Mouse (Mus musculus) limb, embryonic 12.5 days (tissue): Measurements from ENCODE around the gene Mplkip. TPM values are rescaled to one million over a fixed set of nuclear protein-coding genes. Genes with fewer than 3 reads are reported as not detected.
A peak's percentile ranks its signal among the peaks of the same experiment; 100 is the strongest.

Source experiments
- ATAC-seq: fragments of 200-750 bp; cut with Nextera tagmentation; 2 replicates; pipeline ENCODE4 v1.8.0; 2017; ENCODE audit warnings: low read depth, moderate TSS enrichment; ENCODE audit not compliant: insufficient number of reproducible peaks, insufficient read depth, low FRiP score, low TSS enrichment
- H3K27ac ChIP-seq: fragments of 300-500 bp; sonication (generic); 2 replicates; pipeline ENCODE4 v1.5.1; 2016; ENCODE audit warnings: mild to moderate bottlenecking, moderate library complexity
- H3K27me3 ChIP-seq: fragments of 300-500 bp; sonication (generic); 2 replicates; pipeline ENCODE4 v1.6.1; 2016; ENCODE audit warnings: mild to moderate bottlenecking, moderate library complexity
- H3K36me3 ChIP-seq: fragments of 300-500 bp; sonication (generic); 2 replicates; pipeline ENCODE4 v1.6.1; 2016; ENCODE audit warnings: mild to moderate bottlenecking, moderate library complexity
- H3K4me1 ChIP-seq: fragments of 300-500 bp; sonication (generic); replicated peaks from 2 replicates; pipeline ENCODE4 v1.6.1; 2016
- H3K4me2 ChIP-seq: fragments of 300-500 bp; sonication (generic); 2 replicates; pipeline ENCODE4 v1.6.1; 2016; ENCODE audit warnings: mild to moderate bottlenecking, moderate library complexity
- H3K4me3 ChIP-seq: fragments of 300-500 bp; sonication (generic); replicated peaks from 2 replicates; pipeline ENCODE4 v1.5.1; 2016; ENCODE audit warnings: mild to moderate bottlenecking
- H3K9ac ChIP-seq: fragments of 300-500 bp; sonication (generic); replicated peaks from 2 replicates; pipeline ENCODE4 v1.6.1; 2016; ENCODE audit warnings: mild to moderate bottlenecking, moderate library complexity
- H3K9me3 ChIP-seq: fragments of 300-500 bp; sonication (generic); 2 replicates; pipeline ENCODE4 v1.6.1; 2016; ENCODE audit warnings: mild to moderate bottlenecking, moderate library complexity
- WGBS: fragments of 180-500 bp; shearing (Covaris S2); methylation state at CpG from one replicate; pipeline ENCODE4 v1.1.7; 2016; 5-methylcytosine and 5-hydroxymethylcytosine counted together
- polyA plus RNA-seq: library from polyadenylated mRNA; unstranded; fragments of >200 nt; fragmentation: Nextera tagmentation; extraction: Ambion mirVana; gene quantifications from 2 replicates; pipeline ENCODE4 v1.2.1, GENCODE M21; 2016

The Mplkip gene
- polyA plus RNA-seq: 57.3 and 58.7 TPM in 2 replicates

DNA sequence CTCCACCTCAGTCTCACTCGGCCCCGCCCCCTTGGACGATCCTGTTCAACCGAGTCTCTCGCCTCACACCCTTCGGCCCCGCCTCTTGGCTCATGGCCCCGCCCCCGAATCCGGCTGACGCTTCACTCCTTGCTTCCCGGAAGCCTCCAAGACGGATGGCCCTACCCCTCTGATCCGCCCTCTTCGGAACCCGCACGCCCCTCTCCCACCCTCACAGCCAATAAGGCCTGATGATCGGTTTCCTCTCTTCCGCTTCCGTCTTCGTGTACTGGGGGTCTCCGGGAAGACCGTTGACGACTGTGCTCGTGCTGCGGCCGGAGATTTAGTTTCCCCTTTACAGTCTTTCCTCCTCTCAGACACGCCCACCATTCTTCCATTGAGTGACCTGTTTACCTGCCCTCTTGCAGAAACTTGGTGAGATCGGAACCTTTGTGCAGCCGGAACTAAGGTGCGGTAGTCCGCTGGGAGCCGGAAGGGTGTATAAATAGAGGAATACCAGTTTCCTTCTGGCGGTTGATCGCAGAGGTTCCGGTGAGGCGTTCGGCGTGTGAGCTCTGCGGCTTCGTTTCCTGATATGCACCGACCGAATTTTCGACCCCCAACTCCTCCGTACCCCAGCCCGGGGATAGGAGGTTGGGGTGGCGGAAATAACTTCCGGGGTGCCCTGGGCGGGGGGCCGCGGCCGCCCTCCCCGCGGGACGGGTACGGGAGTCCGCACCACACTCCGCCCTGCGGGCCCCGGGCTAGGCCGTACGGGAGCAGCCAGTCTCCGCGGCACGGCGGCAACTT lies at the start of gene Mplkip, which contains the start of gene Sugct:
Gene Mplkip, plus strand, starts transcription at position 282 of the 789 bp plus-strand sequence.
Gene Sugct, minus strand, starts transcription at position 643 of the 789 bp plus-strand sequence.
- H3K4me1 ChIP-seq: 0 out of 2 replicates have a peak, but pooled peaks cover 4% of the 10 kb centered on the region
- no peaks in the 10 kb centered on the region for H3K9me3 ChIP-seq
- H3K4me3 ChIP-seq: peak within 1 kb of the TSS; percentile 79
- ATAC-seq: peak; percentile 99
- H3K27ac ChIP-seq: peak within 1 kb of the TSS; percentile 92
- peaks cover 3% of the 10 kb centered on the region; the same call in 1 of the 2 replicates for H3K36me3 ChIP-seq
- H3K9ac ChIP-seq: peak within 1 kb of the TSS; percentile 91
- H3K4me2 ChIP-seq: peak within 1 kb of the TSS; percentile 64
- 1% methylated on average over 66 of the region's 66 CpGs for WGBS
- H3K27me3 ChIP-seq: no peaks in the 10 kb centered on the region

DNA sequence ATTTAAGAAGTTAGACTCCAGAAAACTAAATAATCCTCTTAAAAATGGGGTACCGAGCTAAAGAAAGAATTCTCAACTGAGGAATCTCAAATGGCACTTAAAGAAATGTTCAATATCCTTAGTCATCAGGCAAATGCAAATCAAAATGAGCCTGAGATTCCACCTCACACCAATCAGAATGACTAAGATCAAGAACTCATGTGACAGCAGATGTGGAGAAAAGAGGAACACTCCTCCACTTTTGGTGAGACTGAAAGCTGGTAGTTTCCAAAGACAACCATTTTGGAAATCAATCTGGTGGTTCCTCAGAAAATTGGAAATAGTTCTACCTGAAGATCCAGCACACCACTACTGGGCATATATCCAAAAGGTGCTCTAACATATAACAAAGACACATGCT lies 27.6 kb upstream of the Mplkip start:
- Histone ChIP-seq H3K4me1 (no peaks in the 10 kb centered on the region), H3K27ac (no peak overlapping the region), H3K4me3 (no peak overlapping the region), H3K27me3 (no peaks in the 10 kb centered on the region), H3K36me3 (no peaks in the 10 kb centered on the region), H3K4me2 (no peak overlapping the region), H3K9ac (no peak overlapping the region), H3K9me3 (no peaks in the 10 kb centered on the region)
- 88% methylated on average over 1 of the region's 1 CpGs for WGBS
- no peak for ATAC-seq

DNA sequence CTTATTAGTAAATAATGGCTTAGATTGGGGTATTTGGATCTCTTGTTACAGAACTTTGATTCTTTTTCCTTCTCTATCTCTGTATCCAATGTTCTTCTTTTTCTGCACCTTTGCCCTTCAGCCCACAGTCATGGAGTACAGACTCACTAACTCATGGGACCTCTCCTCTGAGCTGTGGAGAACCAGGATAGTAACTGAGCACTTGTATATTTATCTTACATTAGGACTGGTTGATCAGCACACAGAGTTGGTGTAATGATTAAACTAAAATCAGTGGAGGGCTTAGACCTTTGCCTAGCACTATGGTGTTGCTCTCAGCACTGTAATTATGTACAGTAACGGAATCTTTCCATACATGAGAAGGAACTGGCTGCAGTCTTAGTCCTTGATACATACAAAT lies 23.9 kb upstream of the Mplkip start:
- H3K9me3 ChIP-seq: no peaks in the 10 kb centered on the region
- H3K4me2 ChIP-seq: no peak overlapping the region
- no peak overlapping the region for H3K9ac ChIP-seq
- H3K36me3 ChIP-seq: no peaks in the 10 kb centered on the region
- H3K27me3 ChIP-seq: no peaks in the 10 kb centered on the region
- H3K4me1 ChIP-seq: no peaks in the 10 kb centered on the region
- H3K27ac ChIP-seq: no peak overlapping the region
- no peak for ATAC-seq
- H3K4me3 ChIP-seq: no peak overlapping the region
- WGBS: 74% methylated on average over 1 of the region's 1 CpGs

DNA sequence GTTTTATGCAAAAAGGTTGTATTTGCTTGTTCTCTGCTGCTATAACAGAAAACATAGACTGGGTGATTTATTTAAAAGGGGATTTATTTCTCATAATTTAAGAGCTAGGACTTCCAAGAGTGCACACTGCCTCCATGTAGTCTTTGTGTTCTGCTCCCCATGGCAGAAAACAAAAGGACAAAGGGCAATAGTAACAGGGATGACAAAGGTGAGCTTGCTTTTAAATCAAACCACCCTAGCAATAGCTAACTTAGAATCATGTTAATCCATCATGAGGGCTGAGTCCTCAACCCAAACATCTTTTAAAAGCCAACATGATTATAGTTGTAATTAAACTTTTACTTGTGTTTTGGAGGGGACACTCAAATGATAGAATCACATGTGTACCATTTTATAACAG lies 5.5 kb upstream of the Mplkip start:
- ATAC-seq: no peak
- 0 out of 2 replicates have a peak, but pooled peaks cover 4% of the 10 kb centered on the region for H3K4me1 ChIP-seq
- H3K9ac ChIP-seq: no peak overlapping the region

DNA sequence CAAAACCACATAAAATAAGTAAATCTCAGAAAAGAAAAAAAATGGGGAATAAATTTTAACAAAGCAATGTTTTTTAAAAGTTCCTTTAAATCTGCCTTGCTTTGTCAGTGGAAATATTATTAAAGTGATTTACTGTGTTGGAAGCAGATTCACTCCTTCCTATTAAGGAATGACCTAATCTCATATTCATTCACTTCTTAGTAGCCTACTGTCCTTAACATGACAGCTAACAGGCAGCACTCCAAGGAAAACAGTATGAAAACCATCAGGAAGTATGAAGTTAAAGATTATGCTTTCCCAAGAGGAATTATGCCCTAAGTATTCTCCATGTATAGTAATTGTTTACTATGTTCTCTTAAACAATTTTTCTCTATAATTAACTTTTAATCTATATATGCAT lies 4.3 kb upstream of the Mplkip start:
- Histone ChIP-seq H3K4me3 (no peak overlapping the region), H3K4me2 (no peak overlapping the region), H3K9ac (no peak overlapping the region), H3K9me3 (no peaks in the 10 kb centered on the region), H3K27ac (no peak overlapping the region), H3K36me3 (no peaks in the 10 kb centered on the region), H3K27me3 (no peaks in the 10 kb centered on the region), H3K4me1 (0 out of 2 replicates have a peak, but pooled peaks cover 4% of the 10 kb centered on the region)
- no peak for ATAC-seq

More for the DNA sequence above, 5.5 kb upstream of the Mplkip start:
- Histone ChIP-seq H3K4me2 (no peak overlapping the region), H3K36me3 (no peaks in the 10 kb centered on the region), H3K27me3 (no peaks in the 10 kb centered on the region), H3K27ac (no peak overlapping the region), H3K4me3 (no peak overlapping the region), H3K9me3 (no peaks in the 10 kb centered on the region)

DNA sequence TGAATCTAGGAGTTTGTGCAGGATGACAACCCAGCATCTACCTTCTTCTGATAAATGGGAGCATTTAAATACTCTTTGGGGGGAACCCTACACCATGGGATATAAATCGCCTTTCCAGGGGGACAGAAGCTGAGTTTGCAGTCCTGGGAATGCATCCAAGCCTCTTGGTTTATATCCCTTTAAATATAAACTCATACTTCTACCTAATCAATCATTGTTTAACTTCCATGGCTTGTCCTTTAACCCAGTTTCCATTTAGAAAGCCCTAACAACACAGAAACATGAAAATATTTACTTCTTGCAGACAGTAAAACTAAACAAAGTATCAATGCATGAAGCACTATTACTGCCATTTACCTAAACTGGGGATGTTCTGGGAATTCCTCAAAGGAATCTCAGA lies 3.6 kb upstream of the Mplkip start:
- no peak for ATAC-seq
- H3K4me1 ChIP-seq: 0 out of 2 replicates have a peak, but pooled peaks cover 4% of the 10 kb centered on the region
- no peak overlapping the region for H3K4me2 ChIP-seq
- no peaks in the 10 kb centered on the region for H3K36me3 ChIP-seq
- 62% methylated on average over 1 of the region's 1 CpGs for WGBS
- H3K27ac ChIP-seq: no peak overlapping the region
- H3K9me3 ChIP-seq: no peaks in the 10 kb centered on the region
- no peaks in the 10 kb centered on the region for H3K27me3 ChIP-seq
- H3K9ac ChIP-seq: no peak overlapping the region
- H3K4me3 ChIP-seq: no peak overlapping the region

DNA sequence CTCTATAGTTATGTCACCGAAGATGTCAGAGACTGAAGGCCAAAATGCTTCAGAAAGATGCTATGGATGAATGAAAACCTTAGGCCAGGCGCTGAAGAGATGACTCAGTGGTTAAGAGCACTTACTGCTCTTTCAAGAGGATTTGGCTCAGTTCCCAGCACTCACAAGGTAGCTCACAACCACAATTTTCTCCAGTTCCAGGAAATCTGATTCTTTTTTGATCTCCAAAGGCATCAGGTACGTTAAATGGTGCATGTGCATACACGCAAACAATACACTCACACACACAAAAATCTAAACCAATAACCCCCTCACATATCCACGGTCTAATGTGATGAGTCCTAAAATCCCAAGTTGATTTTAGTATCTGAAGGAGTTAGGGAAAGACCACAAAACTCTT lies 1.2 kb upstream of the Mplkip start:
- Histone ChIP-seq H3K27me3 (no peaks in the 10 kb centered on the region), H3K4me1 (0 out of 2 replicates have a peak, but pooled peaks cover 4% of the 10 kb centered on the region), H3K27ac (no peak overlapping the region), H3K9ac (no peak overlapping the region), H3K9me3 (no peaks in the 10 kb centered on the region), H3K4me3 (peak overlapping the region; percentile 79; the same call in 1 of the 2 replicates), H3K36me3 (peaks cover 3% of the 10 kb centered on the region; the same call in 1 of the 2 replicates), H3K4me2 (peak overlapping the region; percentile 55)
- no peak for ATAC-seq
- WGBS: 69% methylated on average over 5 of the region's 5 CpGs

DNA sequence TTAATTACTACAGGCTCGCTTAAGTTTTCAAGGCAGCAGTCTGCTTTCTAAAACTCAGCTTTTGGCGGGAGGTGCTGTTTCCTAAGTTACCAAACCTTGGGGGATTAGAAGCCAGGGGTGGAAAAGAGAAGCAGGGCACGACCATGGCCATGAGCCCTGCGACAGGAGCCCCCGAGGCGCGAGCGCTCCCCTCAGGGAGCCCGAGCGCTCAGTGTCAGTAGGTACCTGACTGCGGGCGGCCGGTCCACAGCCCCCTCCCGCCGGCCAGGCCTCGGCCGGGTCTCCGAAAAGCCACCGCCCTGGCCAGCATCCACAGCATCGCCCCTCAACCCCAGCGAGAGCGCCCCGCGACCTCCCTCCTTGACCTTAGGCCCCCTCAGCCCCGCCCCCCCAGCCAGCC lies 578 bp upstream of the Mplkip start:
- H3K27ac ChIP-seq: peak overlapping the region; percentile 73
- WGBS: under 1% methylated on average over 22 of the region's 25 CpGs

DNA sequence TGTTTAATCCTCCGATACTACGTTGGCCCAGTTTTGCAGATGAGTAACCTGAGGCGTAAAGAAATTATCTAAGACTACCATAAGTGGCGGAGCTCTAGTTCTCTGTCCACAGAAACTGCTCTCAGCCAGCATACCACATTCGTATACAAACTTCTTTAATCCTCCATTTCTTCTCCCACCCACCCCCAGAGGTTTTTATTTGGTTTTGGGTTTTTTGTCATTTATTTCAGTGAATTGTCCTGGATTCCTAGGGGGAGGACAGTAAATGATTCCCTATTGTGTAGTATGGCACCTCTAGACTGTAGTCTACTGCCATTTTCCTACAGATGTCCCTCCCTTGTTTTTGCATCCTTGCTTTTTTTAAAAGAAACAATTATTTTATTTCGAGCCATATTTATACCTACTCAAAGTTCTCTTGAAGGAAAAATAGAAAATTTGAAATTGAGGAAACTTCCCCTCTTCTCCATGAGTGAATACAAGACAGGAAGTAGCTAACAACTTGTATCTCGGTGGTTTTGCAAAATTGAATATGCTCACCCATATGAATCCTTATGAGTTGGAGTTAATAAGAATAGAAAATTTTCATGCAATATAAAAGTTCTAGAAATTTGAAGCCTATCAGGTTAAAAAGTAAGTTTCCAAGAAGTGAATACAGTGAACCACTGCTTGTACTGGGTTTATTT lies 1.0 kb downstream of the Mplkip start:
- Histone ChIP-seq H3K27me3 (no peaks in the 10 kb centered on the region), H3K9me3 (no peaks in the 10 kb centered on the region), H3K27ac (peak overlapping the region; percentile 92; the same call in 1 of the 2 replicates), H3K4me1 (0 out of 2 replicates have a peak, but pooled peaks cover 4% of the 10 kb centered on the region), H3K36me3 (peaks cover 3% of the 10 kb centered on the region; the same call in 1 of the 2 replicates), H3K4me2 (peak overlapping the region; percentile 64), H3K9ac (peak overlapping the region; percentile 91), H3K4me3 (peak overlapping the region; percentile 79)
- WGBS: 10% methylated on average over 7 of the region's 7 CpGs
- no peak for ATAC-seq

More for the DNA sequence above, 578 bp upstream of the Mplkip start:
- H3K4me2 ChIP-seq: peak overlapping the region; percentile 55
- peaks cover 3% of the 10 kb centered on the region; the same call in 1 of the 2 replicates for H3K36me3 ChIP-seq
- H3K9ac ChIP-seq: peak overlapping the region; percentile 73
- ATAC-seq: peak; percentile 81
- no peaks in the 10 kb centered on the region for H3K9me3 ChIP-seq
- H3K4me1 ChIP-seq: 0 out of 2 replicates have a peak, but pooled peaks cover 4% of the 10 kb centered on the region
- no peaks in the 10 kb centered on the region for H3K27me3 ChIP-seq
- peak overlapping the region; percentile 79 for H3K4me3 ChIP-seq

DNA sequence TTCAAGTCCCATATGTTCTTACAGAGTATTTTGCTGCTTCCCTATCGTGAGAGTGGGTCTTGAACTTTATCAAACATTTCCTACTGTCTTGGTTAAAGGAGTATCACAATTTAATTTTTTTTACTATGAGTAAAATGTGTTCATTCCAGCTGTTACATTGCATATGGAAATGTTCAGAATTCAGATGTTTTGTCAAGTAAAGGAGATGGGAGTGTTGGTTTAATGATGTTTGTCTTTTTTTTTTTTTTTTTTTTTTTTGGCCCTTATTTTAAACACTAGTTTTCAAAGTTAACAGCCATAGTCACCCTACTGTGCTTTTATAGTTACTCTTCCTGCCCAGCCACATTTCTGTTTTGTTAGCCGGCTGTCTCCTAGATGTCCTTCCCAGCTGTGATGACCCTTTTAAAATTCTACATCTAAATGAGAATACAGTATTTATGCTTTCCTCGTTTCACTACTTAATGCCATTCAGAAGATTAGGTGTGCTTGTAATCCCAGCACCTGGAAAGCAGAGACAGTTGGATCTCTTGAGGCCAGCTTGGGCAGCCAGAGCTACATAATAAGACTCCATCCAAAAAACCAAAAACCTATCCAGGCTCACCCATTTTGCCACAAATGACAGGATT lies 5.2 kb downstream of the Mplkip start:
- H3K36me3 ChIP-seq: peaks cover 3% of the 10 kb centered on the region; the same call in 1 of the 2 replicates
- WGBS: 85% methylated on average over 3 of the region's 3 CpGs
- H3K4me3 ChIP-seq: no peak overlapping the region
- no peak overlapping the region for H3K4me2 ChIP-seq
- H3K9ac ChIP-seq: no peak overlapping the region
- no peaks in the 10 kb centered on the region for H3K4me1 ChIP-seq
- no peak for ATAC-seq
- no peaks in the 10 kb centered on the region for H3K9me3 ChIP-seq
- H3K27me3 ChIP-seq: no peaks in the 10 kb centered on the region
- no peak overlapping the region for H3K27ac ChIP-seq

DNA sequence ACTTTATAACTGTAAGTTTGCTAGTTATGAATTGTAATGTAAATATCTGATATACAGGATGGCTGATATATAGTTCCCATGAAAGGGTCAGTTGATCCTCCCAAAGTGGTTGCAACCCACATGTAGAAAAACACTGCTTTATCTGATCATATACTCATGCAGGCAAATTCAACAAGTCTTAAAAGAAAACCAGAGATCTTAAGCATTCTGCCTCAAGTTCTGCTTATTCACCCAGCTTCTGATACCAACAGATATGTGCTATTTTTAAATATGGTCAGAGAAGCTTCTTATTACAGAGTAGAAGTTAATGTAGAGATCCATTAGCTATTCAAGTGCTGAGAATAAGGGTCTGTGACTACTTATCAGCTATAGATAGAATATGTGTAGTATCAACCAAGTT lies 6.3 kb downstream of the Mplkip start:
- no peak overlapping the region for H3K9ac ChIP-seq
- H3K4me2 ChIP-seq: no peak overlapping the region
- H3K4me1 ChIP-seq: no peaks in the 10 kb centered on the region
- H3K27me3 ChIP-seq: no peaks in the 10 kb centered on the region
- no peak for ATAC-seq
- peaks cover 3% of the 10 kb centered on the region; the same call in 1 of the 2 replicates for H3K36me3 ChIP-seq
- no peaks in the 10 kb centered on the region for H3K9me3 ChIP-seq
- no peak overlapping the region for H3K4me3 ChIP-seq
- H3K27ac ChIP-seq: no peak overlapping the region
